Mouse (Mus musculus): ENCODE results near the gene Polr1d.

Gene Polr1d

GRCm38 (mm10) chr5:147056712-147057290 lies 20.0 kb upstream of the Polr1d start:
- DNase-seq = no peak

GRCm38 (mm10) chr5:147057626-147058414 lies 19.0 kb upstream of the Polr1d start:
- DNase-seq = no peak

GRCm38 (mm10) chr5:147058661-147059060 lies 18.2 kb upstream of the Polr1d start:
- DNase-seq = peak; percentile 71

- DNase-seq = no peak
Observed at GRCm38 (mm10) chr5:147059319-147059718, 17.5 kb upstream of the Polr1d start.

GRCm38 (mm10) chr5:147060024-147060423 lies 16.8 kb upstream of the Polr1d start:
- DNase-seq = no peak

GRCm38 (mm10) chr5:147063215-147063661 lies 13.6 kb upstream of the Polr1d start:
- no peak for DNase-seq

GRCm38 (mm10) chr5:147066129-147066528 lies 10.7 kb upstream of the Polr1d start:
- DNase-seq = no peak

- DNase-seq = no peak
Observed at GRCm38 (mm10) chr5:147066965-147067364, 9.9 kb upstream of the Polr1d start.

- peak; percentile 70 for DNase-seq
Observed at GRCm38 (mm10) chr5:147068876-147069275, 8.0 kb upstream of the Polr1d start.

GRCm38 (mm10) chr5:147070791-147071516 lies 5.9 kb upstream of the Polr1d start:
- no peak for DNase-seq

GRCm38 (mm10) chr5:147071886-147072285 lies 5.0 kb upstream of the Polr1d start:
- DNase-seq = no peak

- no peak for DNase-seq
Observed at GRCm38 (mm10) chr5:147073805-147074204, 3.0 kb upstream of the Polr1d start.

- DNase-seq = no peak
Observed at GRCm38 (mm10) chr5:147075103-147076025, 1.5 kb upstream of the Polr1d start.

GRCm38 (mm10) chr5:147076026-147076798 lies 638 bp upstream of the Polr1d start, which contains the start of gene Lnx2:
Gene Lnx2 (minus strand): TSS chr5:147076586.
- peak; percentile 97 for DNase-seq

GRCm38 (mm10) chr5:147077305-147078034 lies 620 bp downstream of the Polr1d start:
- peak; percentile 94 for DNase-seq

- DNase-seq = no peak
Observed at GRCm38 (mm10) chr5:147078110-147078900, 1.5 kb downstream of the Polr1d start.

GRCm38 (mm10) chr5:147085201-147085894 lies 8.5 kb downstream of the Polr1d start:
- peak; percentile 88 for DNase-seq

- DNase-seq = no peak
Observed at GRCm38 (mm10) chr5:147086816-147087215, 10.0 kb downstream of the Polr1d start.

- DNase-seq = no peak
Observed at GRCm38 (mm10) chr5:147089836-147090235, 13.0 kb downstream of the Polr1d start.

All from cerebellum, adult 11 months (tissue).